Mouse (Mus musculus) bone marrow macrophage, adult 2 months (primary cell): ENCODE measurements around the gene Slc46a1.

Experiments
- CTCF ChIP-seq: IDR thresholded peaks from 2 replicates; pipeline ENCODE4 v1.5.1; 2012; ENCODE audit warnings: low read depth, mild to moderate bottlenecking, low read length, moderate library complexity
- POLR2A ChIP-seq: IDR thresholded peaks from 2 replicates; pipeline ENCODE4 v1.6.1; 2012; ENCODE audit warnings: mild to moderate bottlenecking, low read depth, low read length, borderline replicate concordance

DNA sequence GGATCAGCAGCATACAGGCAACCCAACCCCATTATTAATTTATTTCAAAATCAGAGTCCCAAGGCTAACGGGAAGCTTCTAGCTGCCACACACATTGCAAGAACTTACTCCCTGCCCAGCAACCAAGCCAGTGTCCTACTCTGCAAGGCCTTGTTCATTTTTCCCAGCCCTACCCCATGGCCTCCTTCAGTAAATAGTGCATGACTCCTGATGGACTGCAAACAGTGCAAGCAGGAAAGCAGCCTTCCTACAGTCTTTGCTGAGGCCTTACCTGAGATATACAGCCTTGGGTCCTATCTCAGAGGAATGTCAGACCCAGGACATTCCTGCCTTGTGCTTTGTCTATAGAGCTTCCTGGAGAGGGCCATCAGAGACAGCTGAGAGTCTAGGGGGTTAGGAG lies 39.9 kb upstream of the Slc46a1 start:
- TF ChIP-seq POLR2A (no peak), CTCF (no peak)
